In genomic region chr5:118165462-118165861, GRCm38 (mm10) we compare ENCODE assay signal across 24 mouse cellular contexts. TPM values are rescaled to one million over a fixed set of nuclear protein-coding genes. Genes with fewer than 3 reads are reported as not detected.
DNase-seq lines count a peak whose midpoint lies in the region; ATAC-seq and TF ChIP-seq lines count a peak whose summit lies in the region.
"Had no signal": no experiment of that assay in that cellular context is flagged by ENCODE, and none has a peak within 500 bp of the region (broad histone marks: within the 10 kb centered on the region; RNA-seq: fewer than 3 reads in every experiment).

No protein-coding gene starts in this region.

- intact Hi-C loops in left cerebral cortex, postnatal 36 days (cut with DNase I) = no loop called here

- no peak overlapping the region for H3K9ac ChIP-seq in kidney, postnatal 0 days (ENCODE audit: low read depth, low read length)
- no peak overlapping the region for H3K9ac ChIP-seq in midbrain, postnatal 0 days (replicated peaks; ENCODE audit: low read length, poor library complexity, severe bottlenecking)
- H3K9ac ChIP-seq in midbrain, embryonic 16.5 days (ENCODE audit: low read depth, low read length) = no peak overlapping the region
- H3K9ac ChIP-seq: embryonic facial prominence, embryonic 15.5 days; limb, embryonic 13.5 days; neural tube, embryonic 13.5 days had no signal

- no peak for DNase-seq in cerebellum, adult 2 months
- no peak for DNase-seq in cerebellum, postnatal 4 days (ENCODE audit: low spot score in 2 of 2)
- no peak for DNase-seq in kidney, postnatal 0 days (ENCODE audit: low spot score)
- DNase-seq in kidney, adult 18-20 months = no peak
- DNase-seq in midbrain, postnatal 0 days (ENCODE audit: low spot score) = no peak
- DNase-seq in left cerebral cortex, postnatal 36 days (ENCODE audit: low spot score in 2 of 2) = no peak
- DNase-seq: adrenal gland, postnatal 14 days; cerebellum, adult 11 months; cerebellum, postnatal 14 days; gastrocnemius, postnatal 10 days; heart, adult 11 months; kidney, adult 8-10 months; kidney, postnatal 25 days; right cerebral cortex, adult 18-20 months had no signal

- no peak for ATAC-seq in kidney, postnatal 0 days (replicated peaks; ENCODE audit: low FRiP score, low read depth)
- ATAC-seq in midbrain, postnatal 0 days (ENCODE audit: low FRiP score) = no peak
- no peak for ATAC-seq in midbrain, embryonic 16.5 days
- ATAC-seq in erythroblast, adult 5-6 weeks (replicated peaks; ENCODE audit: low FRiP score, poor library complexity, severe bottlenecking) = no peak
- ATAC-seq: CD4-positive, CD25-positive, alpha-beta regulatory T cell, adult 4 months had no signal

- H3K4me1 ChIP-seq in cerebellum, adult 2 months (ENCODE audit: control insufficient read depth, insufficient read depth, low read length) = no peaks in the 10 kb centered on the region
- H3K4me1 ChIP-seq in kidney, postnatal 0 days (replicated peaks; ENCODE audit: insufficient read depth, low read length) = peaks cover 10% of the 10 kb centered on the region; the same call in 1 of the 2 replicates
- no peaks in the 10 kb centered on the region for H3K4me1 ChIP-seq in midbrain, postnatal 0 days (ENCODE audit: insufficient read depth, low read length)
- no peaks in the 10 kb centered on the region; the same call in 1 of the 2 replicates for H3K4me1 ChIP-seq in midbrain, embryonic 16.5 days (ENCODE audit: control insufficient read depth, insufficient read depth, low read length)

- no peaks in the 10 kb centered on the region for H3K9me3 ChIP-seq in kidney, postnatal 0 days (replicated peaks; ENCODE audit: low read length)
- no peaks in the 10 kb centered on the region for H3K9me3 ChIP-seq in midbrain, postnatal 0 days (ENCODE audit: low read length)
- no peaks in the 10 kb centered on the region for H3K9me3 ChIP-seq in midbrain, embryonic 16.5 days (replicated peaks; ENCODE audit: control insufficient read depth, low read length, poor library complexity, severe bottlenecking)
- H3K9me3 ChIP-seq: embryonic facial prominence, embryonic 15.5 days; forebrain, embryonic 10.5 days; limb, embryonic 13.5 days; midbrain, embryonic 10.5 days; neural tube, embryonic 13.5 days had no signal

- H3K36me3 ChIP-seq in kidney, postnatal 0 days (ENCODE audit: insufficient read depth, low read length) = no peaks in the 10 kb centered on the region
- no peaks in the 10 kb centered on the region for H3K36me3 ChIP-seq in midbrain, postnatal 0 days (ENCODE audit: insufficient read depth, low read length)
- no peaks in the 10 kb centered on the region for H3K36me3 ChIP-seq in midbrain, embryonic 16.5 days (ENCODE audit: control insufficient read depth, insufficient read depth, low read length)
- H3K36me3 ChIP-seq: embryonic facial prominence, embryonic 15.5 days; forebrain, embryonic 10.5 days; limb, embryonic 13.5 days; midbrain, embryonic 10.5 days; neural tube, embryonic 13.5 days had no signal

- no peak overlapping the region for H3K27ac ChIP-seq in cerebellum, adult 2 months (ENCODE audit: insufficient read depth, low read length)
- H3K27ac ChIP-seq in kidney, postnatal 0 days = no peak overlapping the region
- no peak overlapping the region for H3K27ac ChIP-seq in midbrain, postnatal 0 days (ENCODE audit: low read depth, low read length)
- no peak overlapping the region for H3K27ac ChIP-seq in midbrain, embryonic 16.5 days (ENCODE audit: low read length)
- H3K27ac ChIP-seq: embryonic facial prominence, embryonic 15.5 days; forebrain, embryonic 10.5 days; limb, embryonic 13.5 days; midbrain, embryonic 10.5 days; neural tube, embryonic 13.5 days had no signal

- TF ChIP-seq CTCF in cerebellum, adult 2 months (IDR thresholded peaks at IDR 0.05; ENCODE audit: borderline replicate concordance, insufficient read depth, low read depth, low read length) = peak; percentile 16; the same call in 1 of the 2 replicates
- TF ChIP-seq CTCF in kidney, postnatal 0 days (IDR thresholded peaks at IDR 0.05; ENCODE audit: low read depth) = peak; percentile 38; the same call in 1 of the 2 replicates
- peak; percentile 39 for TF ChIP-seq CTCF in midbrain, postnatal 0 days (IDR thresholded peaks at IDR 0.05)

- TF ChIP-seq POLR2A in cerebellum, adult 2 months (IDR thresholded peaks at IDR 0.05; ENCODE audit: borderline replicate concordance, insufficient read depth, low read length) = no peak

- no peaks in the 10 kb centered on the region for H3K27me3 ChIP-seq in cerebellum, adult 2 months (ENCODE audit: control insufficient read depth, insufficient read depth, low read length)
- H3K27me3 ChIP-seq in kidney, postnatal 0 days (ENCODE audit: insufficient read depth, low read length) = peaks cover 19% of the 10 kb centered on the region
- H3K27me3 ChIP-seq in midbrain, postnatal 0 days (ENCODE audit: insufficient read depth, low read length) = peaks cover 29% of the 10 kb centered on the region
- H3K27me3 ChIP-seq in midbrain, embryonic 16.5 days (ENCODE audit: control insufficient read depth, insufficient read depth, low read depth, low read length) = peaks cover 21% of the 10 kb centered on the region

- H3K4me3 ChIP-seq in cerebellum, adult 2 months (replicated peaks; ENCODE audit: insufficient read depth, low read depth, low read length) = no peak overlapping the region
- H3K4me3 ChIP-seq in kidney, postnatal 0 days (replicated peaks; ENCODE audit: low read depth, low read length) = no peak overlapping the region
- no peak overlapping the region for H3K4me3 ChIP-seq in midbrain, postnatal 0 days (ENCODE audit: low read depth, low read length)
- H3K4me3 ChIP-seq in midbrain, embryonic 16.5 days (ENCODE audit: low read depth, low read length) = no peak overlapping the region
- H3K4me3 ChIP-seq: embryonic facial prominence, embryonic 15.5 days; forebrain, embryonic 10.5 days; limb, embryonic 13.5 days; midbrain, embryonic 10.5 days; neural tube, embryonic 13.5 days had no signal

- no peak overlapping the region for H3K4me2 ChIP-seq in kidney, postnatal 0 days (ENCODE audit: low read length)
- no peak overlapping the region for H3K4me2 ChIP-seq in midbrain, postnatal 0 days (ENCODE audit: low read depth, low read length, poor library complexity, severe bottlenecking)
- H3K4me2 ChIP-seq in midbrain, embryonic 16.5 days (ENCODE audit: low read length) = no peak overlapping the region
- H3K4me2 ChIP-seq: embryonic facial prominence, embryonic 15.5 days; limb, embryonic 13.5 days; neural tube, embryonic 13.5 days had no signal

RNA-seq across cellular contexts. Expression of gene Hrk, which starts 1.0 kb away (rescaled TPM):
- 3.3 and 3.4 TPM in 2 replicates for polyA plus RNA-seq in cerebellum, adult 2 months (2012; rRNA removed)
- polyA plus RNA-seq in kidney, postnatal 0 days (2015; fragmentation: Nextera tagmentation; extraction: Ambion mirVana) = 0.03 TPM in 1 of 2 replicates, not detected in the other
- total RNA-seq in midbrain, postnatal 0 days (2014; rRNA removed) = 18.2 and 20.0 TPM in 2 replicates
- 5.7 and 6.6 TPM in 2 replicates for polyA plus RNA-seq in midbrain, postnatal 0 days (2015; fragmentation: Nextera tagmentation; extraction: Ambion mirVana)
- polyA plus RNA-seq in midbrain, embryonic 16.5 days (2015; fragmentation: Nextera tagmentation; extraction: Ambion mirVana) = 4.1 and 4.6 TPM in 2 replicates
- total RNA-seq in left cerebral cortex, postnatal 36 days (2021) = 10 to 100 TPM; 28.3 to 30.3 TPM
- total RNA-seq in erythroblast, adult 5-6 weeks (2015; ENCODE audit: low replicate concordance) = not detected in 2 replicates
- not detected in 2 replicates for total RNA-seq in erythroblast, adult 5-6 weeks (2017; ENCODE audit: low replicate concordance)
- total RNA-seq: hematopoietic stem cell, adult 5-6 weeks had no signal
- polyA plus RNA-seq: CD4-positive, CD25-positive, alpha-beta regulatory T cell, adult 4 months; liver, embryonic 16.5 days had no signal

RNA-seq across cellular contexts. Expression of gene Fbxw8, which starts 10.2 kb away (rescaled TPM):
- polyA plus RNA-seq in cerebellum, adult 2 months (2012; rRNA removed) = 42.8 and 46.2 TPM in 2 replicates
- polyA plus RNA-seq in kidney, postnatal 0 days (2015; fragmentation: Nextera tagmentation; extraction: Ambion mirVana) = 23.9 and 24.7 TPM in 2 replicates
- total RNA-seq in midbrain, postnatal 0 days (2014; rRNA removed) = 43.0 and 48.4 TPM in 2 replicates
- polyA plus RNA-seq in midbrain, postnatal 0 days (2015; fragmentation: Nextera tagmentation; extraction: Ambion mirVana) = 13.6 and 14.4 TPM in 2 replicates
- polyA plus RNA-seq in midbrain, embryonic 16.5 days (2015; fragmentation: Nextera tagmentation; extraction: Ambion mirVana) = 18.4 TPM in 2 replicates
- 10 to 100 TPM; 31.4 to 34.7 TPM for total RNA-seq in left cerebral cortex, postnatal 36 days (2021)
- 2.1 and 2.9 TPM in 2 replicates for total RNA-seq in erythroblast, adult 5-6 weeks (2015; ENCODE audit: low replicate concordance)
- 3.1 and 4.4 TPM in 2 replicates for total RNA-seq in erythroblast, adult 5-6 weeks (2017; ENCODE audit: low replicate concordance)
